Mouse (Mus musculus) liver, postnatal 0 days (tissue): ENCODE data around the gene Ccdc78. TPM values are rescaled to one million over a fixed set of nuclear protein-coding genes. Genes with fewer than 3 reads are reported as not detected.
A peak's percentile ranks its signal among the peaks of the same experiment; 100 is the strongest.

Source experiments
- ATAC-seq: fragments of 200-750 bp; cut with Nextera tagmentation; 2 replicates; pipeline ENCODE4 v1.8.0; 2017; ENCODE audit warnings: mild to moderate bottlenecking, moderate library complexity
- DNase-seq: peaks from one replicate; pipeline ENCODE4 v3.0.0-alpha.2; 2016
- H3K27ac ChIP-seq: fragments of 300-500 bp; sonication (generic); 2 replicates; pipeline ENCODE4 v1.5.1; 2014; ENCODE audit warnings: antibody characterized with exemption, moderate library complexity, mild to moderate bottlenecking, low read depth
- H3K27me3 ChIP-seq: fragments of 300-500 bp; sonication (generic); 2 replicates; pipeline ENCODE4 v1.6.1; 2014; ENCODE audit warnings: low read length, control low read depth, mixed read lengths; ENCODE audit not compliant: insufficient read depth
- H3K36me3 ChIP-seq: fragments of 300-500 bp; sonication (generic); replicated peaks from 2 replicates; pipeline ENCODE4 v1.6.1; 2014; ENCODE audit warnings: mild to moderate bottlenecking, control low read depth, low read length, moderate library complexity, mixed read lengths; ENCODE audit not compliant: insufficient read depth
- H3K4me1 ChIP-seq: fragments of 300-500 bp; sonication (generic); 2 replicates; pipeline ENCODE4 v1.6.1; 2014; ENCODE audit warnings: antibody characterized with exemption, mild to moderate bottlenecking, control low read depth; ENCODE audit not compliant: insufficient read depth
- H3K4me2 ChIP-seq: fragments of 300-500 bp; sonication (generic); 2 replicates; pipeline ENCODE4 v1.6.1; 2014; ENCODE audit warnings: low read depth, mild to moderate bottlenecking, low read length, moderate library complexity, mixed read lengths
- H3K4me3 ChIP-seq: fragments of 300-500 bp; sonication (generic); 2 replicates; pipeline ENCODE4 v1.5.1; 2014; ENCODE audit warnings: low read depth, low read length
- H3K9ac ChIP-seq: fragments of 300-500 bp; sonication (generic); replicated peaks from 2 replicates; pipeline ENCODE4 v1.6.1; 2014; ENCODE audit warnings: mild to moderate bottlenecking, moderate library complexity
- H3K9me3 ChIP-seq: fragments of 300-500 bp; sonication (generic); 2 replicates; pipeline ENCODE4 v1.6.1; 2016; ENCODE audit warnings: mild to moderate bottlenecking, control low read depth, low read length, mixed read lengths
- CTCF ChIP-seq: sonication (generic); IDR thresholded peaks from 2 replicates; pipeline ENCODE4 v1.5.1; 2016; ENCODE audit warnings: antibody characterized with exemption, low read depth
- EP300 ChIP-seq: IDR thresholded peaks from 2 replicates; pipeline ENCODE4 v1.6.1; 2016; ENCODE audit warnings: antibody characterized with exemption, low read depth, mild to moderate bottlenecking
- WGBS: fragments of 180-500 bp; shearing (Covaris S2); extraction: QIAGEN DNeasy Blood & Tissue Kit; methylation state at CpG from one replicate; pipeline ENCODE4 v1.1.7; 2014; ENCODE audit not compliant: insufficient replicate concordance; 5-methylcytosine and 5-hydroxymethylcytosine counted together
- polyA plus RNA-seq: library from polyadenylated mRNA; unstranded; fragments of >200 nt; fragmentation: Nextera tagmentation; extraction: Ambion mirVana; gene quantifications from 2 replicates; pipeline ENCODE4 v1.2.1, GENCODE M21; 2015

Ccdc78 gene
- polyA plus RNA-seq, 1 experiment from 2014 or later = not detected

- H3K27ac ChIP-seq = no peak overlapping the region
- no peak for TF ChIP-seq CTCF
- no peak for TF ChIP-seq EP300
- H3K4me2 ChIP-seq = no peak overlapping the region
- peaks cover 18% of the 10 kb centered on the region for H3K4me1 ChIP-seq
- DNase-seq (no peak), ATAC-seq (no peak)
- WGBS = 86% methylated on average over 9 of the region's 9 CpGs
- H3K9me3 ChIP-seq = no peaks in the 10 kb centered on the region
- peaks cover 14% of the 10 kb centered on the region for H3K36me3 ChIP-seq
- no peaks in the 10 kb centered on the region for H3K27me3 ChIP-seq
- H3K9ac ChIP-seq = no peak overlapping the region
- no peak overlapping the region for H3K4me3 ChIP-seq
Observed at GRCm38 (mm10) chr17:25786781-25787504, 563 bp downstream of the Ccdc78 start.

DNA sequence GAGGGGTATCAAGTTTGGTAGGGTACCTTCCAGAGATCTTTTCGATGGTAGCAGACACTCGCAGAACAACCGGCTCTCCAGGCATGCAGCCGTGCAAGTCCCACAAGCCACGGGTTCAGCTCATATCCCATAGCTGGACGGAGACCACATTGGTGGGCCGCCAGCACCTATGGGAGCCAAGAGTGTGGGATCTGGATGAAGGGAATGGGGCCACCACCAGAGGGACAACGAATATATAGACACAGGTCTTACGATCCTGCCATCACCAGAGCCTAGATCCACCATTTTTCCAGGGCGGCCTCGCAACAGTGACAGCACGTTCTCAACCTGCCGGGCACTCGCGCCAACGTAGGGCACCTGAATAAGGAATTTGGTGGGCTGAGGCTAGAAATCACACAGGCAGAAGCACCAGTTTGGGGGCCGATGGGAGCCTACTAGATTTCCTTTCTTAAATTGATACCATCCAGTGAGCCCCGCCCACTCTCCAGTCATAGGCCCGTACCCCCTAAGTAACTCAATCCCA is 5.0 kb downstream of the Ccdc78 start:
- ATAC-seq (no peak), DNase-seq (no peak)
- Histone ChIP-seq H3K36me3 (peaks cover 4% of the 10 kb centered on the region; the same call in 1 of the 2 replicates), H3K27me3 (no peaks in the 10 kb centered on the region), H3K4me2 (peak overlapping the region; percentile 98), H3K27ac (peak overlapping the region; percentile 88), H3K4me1 (peaks cover 22% of the 10 kb centered on the region), H3K4me3 (peak overlapping the region; percentile 79), H3K9me3 (no peaks in the 10 kb centered on the region), H3K9ac (peak overlapping the region; percentile 77)
- WGBS = 31% methylated on average over 19 of the region's 19 CpGs
- TF ChIP-seq CTCF (peak; percentile 9; the same call in 1 of the 2 replicates), EP300 (no peak)

DNA sequence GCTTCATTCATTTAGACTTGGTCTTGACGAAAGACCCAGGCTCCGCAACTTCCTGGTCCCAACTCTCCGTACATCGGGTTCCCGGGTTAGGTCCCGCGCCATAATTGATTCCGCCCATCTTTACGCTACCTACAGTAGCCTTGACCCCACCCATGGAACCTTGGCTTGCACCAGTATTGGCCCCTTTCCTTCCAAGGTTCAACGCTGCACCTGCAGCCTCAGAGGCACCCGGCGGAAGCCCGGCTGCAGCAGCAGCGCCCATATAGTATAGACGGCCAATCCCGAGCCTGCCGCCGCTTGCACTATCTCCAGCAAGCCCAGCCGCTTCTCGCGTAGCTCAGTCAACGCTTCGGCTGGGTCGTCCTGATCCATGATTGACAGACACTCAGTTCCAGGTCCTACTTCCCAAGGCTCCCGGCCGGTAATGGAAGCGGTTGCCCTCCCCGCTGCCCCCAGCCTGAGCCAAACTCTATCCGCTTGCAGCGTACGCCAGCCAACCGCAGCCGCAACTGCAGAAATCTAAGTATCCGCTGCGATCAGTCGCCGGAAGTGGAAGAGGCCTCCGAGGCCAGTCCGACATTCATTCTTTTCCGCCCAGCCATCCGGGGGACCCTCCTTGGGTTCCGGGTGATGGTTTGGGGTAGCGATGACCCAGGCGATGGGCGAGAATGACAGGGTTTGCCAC is 5.6 kb downstream of the Ccdc78 start:
- ATAC-seq (peak; percentile 85), DNase-seq (peak; percentile 88)
- no peaks in the 10 kb centered on the region for H3K9me3 ChIP-seq
- H3K27ac ChIP-seq = peak overlapping the region; percentile 88
- H3K9ac ChIP-seq = peak overlapping the region; percentile 77
- H3K36me3 ChIP-seq = peaks cover 4% of the 10 kb centered on the region; the same call in 1 of the 2 replicates
- peak overlapping the region; percentile 98 for H3K4me2 ChIP-seq
- peak overlapping the region; percentile 79 for H3K4me3 ChIP-seq
- 0% methylated on average over 45 of the region's 45 CpGs for WGBS
- peaks cover 24% of the 10 kb centered on the region for H3K4me1 ChIP-seq
- H3K27me3 ChIP-seq = no peaks in the 10 kb centered on the region
- no peak for TF ChIP-seq CTCF
- 0 out of 2 replicates have a peak, but pooled peaks have one; percentile 12 for TF ChIP-seq EP300

DNA sequence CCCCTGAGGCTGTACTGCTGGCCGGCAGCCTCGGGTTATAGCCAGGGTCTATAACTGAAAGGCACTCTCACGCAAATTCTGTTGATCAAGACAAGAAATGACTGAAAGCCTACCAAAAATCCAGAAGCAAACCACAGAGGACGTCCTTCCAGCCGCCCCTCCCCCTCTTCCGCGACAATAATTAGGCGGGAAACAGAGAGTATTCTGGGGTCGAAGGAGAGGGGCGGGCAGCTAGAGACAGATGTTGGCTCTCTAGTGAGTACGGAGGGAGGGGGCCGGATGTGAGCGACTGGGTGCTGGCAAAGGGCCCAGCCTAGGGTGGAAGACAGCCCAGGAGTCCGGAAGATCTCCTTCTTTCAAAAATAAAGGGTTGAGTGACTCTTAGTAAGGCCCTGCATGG is 6.2 kb downstream of the Ccdc78 start, which contains the start of gene Fam173a:
Gene Fam173a, minus strand, starts transcription at position 287 of the 400 bp plus-strand sequence.
- Histone ChIP-seq H3K4me2 (peak within 1 kb of the TSS; percentile 98), H3K4me1 (peaks cover 27% of the 10 kb centered on the region), H3K27ac (peak within 1 kb of the TSS; percentile 88), H3K27me3 (no peaks in the 10 kb centered on the region), H3K36me3 (peaks cover 4% of the 10 kb centered on the region; the same call in 1 of the 2 replicates), H3K9me3 (no peaks in the 10 kb centered on the region), H3K4me3 (peak within 1 kb of the TSS; percentile 79), H3K9ac (peak within 1 kb of the TSS; percentile 77)
- TF ChIP-seq CTCF = no peak
- WGBS = 3% methylated on average over 14 of the region's 14 CpGs
- DNase-seq (peak; percentile 83), ATAC-seq (peak; percentile 75)

GRCm38 (mm10) chr17:25794197-25794596 is 7.8 kb downstream of the Ccdc78 start:
- Histone ChIP-seq H3K9ac (no peak overlapping the region), H3K36me3 (peaks cover 4% of the 10 kb centered on the region; the same call in 1 of the 2 replicates), H3K4me2 (no peak overlapping the region), H3K4me1 (peaks cover 27% of the 10 kb centered on the region), H3K27ac (no peak overlapping the region), H3K4me3 (no peak overlapping the region), H3K9me3 (no peaks in the 10 kb centered on the region), H3K27me3 (no peaks in the 10 kb centered on the region)
- DNase-seq = no peak
- no peak for TF ChIP-seq CTCF
- no peak for TF ChIP-seq EP300
- WGBS = 82% methylated on average over 13 of the region's 13 CpGs
- ATAC-seq = no peak

- TF ChIP-seq CTCF (no peak), EP300 (no peak)
- Histone ChIP-seq H3K9ac (no peak overlapping the region), H3K4me2 (no peak overlapping the region), H3K27me3 (no peaks in the 10 kb centered on the region), H3K9me3 (no peaks in the 10 kb centered on the region), H3K27ac (no peak overlapping the region), H3K36me3 (no peaks in the 10 kb centered on the region), H3K4me3 (no peak overlapping the region), H3K4me1 (peaks cover 27% of the 10 kb centered on the region)
- DNase-seq (no peak), ATAC-seq (no peak)
- WGBS = 86% methylated on average over 17 of the region's 17 CpGs
Observed at GRCm38 (mm10) chr17:25794998-25795397, 8.6 kb downstream of the Ccdc78 start.
